Mouse (Mus musculus) hematopoietic multipotent progenitor cell, adult 10-12 weeks (in vitro differentiated cells): ENCODE results near the gene Mdfi. TPM values are rescaled to one million over a fixed set of nuclear protein-coding genes. Genes with fewer than 3 reads are reported as not detected.

Experiments
- polyA plus RNA-seq: library from polyadenylated mRNA; stranded (reverse); fragments of >175 nt; gene quantifications from 2 replicates; pipeline ENCODE4 v1.2.3, GENCODE M21; 2012; ENCODE audit warnings: low replicate concordance

Mdfi gene
- polyA plus RNA-seq = 0.55 and 0.58 TPM in 2 replicates

GRCm38 (mm10) chr17:47834482-47834767 lies at the start of gene Mdfi:
Gene Mdfi (minus strand): TSS chr17:47834691.

Other genes with a start within 250 kb of the Mdfi start
- 13.5 and 15.7 TPM in 2 replicates for gene Bysl, start 223.2 kb downstream of the Mdfi start, polyA plus RNA-seq
- 0.89 and 6.7 TPM in 2 replicates for gene Med20, start 223.1 kb downstream of the Mdfi start, polyA plus RNA-seq
- gene Gm20517, start 223.1 kb downstream of the Mdfi start, polyA plus RNA-seq = 0.72 and 2.5 TPM in 2 replicates
- gene Usp49, start 204.0 kb downstream of the Mdfi start, polyA plus RNA-seq = 8.0 and 8.3 TPM in 2 replicates
- gene Tomm6, start 146.3 kb downstream of the Mdfi start, polyA plus RNA-seq = 71.7 and 103 TPM in 2 replicates
- 4.3 and 9.7 TPM in 2 replicates for gene Frs3, start 145.7 kb downstream of the Mdfi start, polyA plus RNA-seq
- 0.16 and 0.18 TPM in 2 replicates for gene Gm21981, start 140.2 kb downstream of the Mdfi start, polyA plus RNA-seq
- gene Prickle4, start 140.0 kb downstream of the Mdfi start, polyA plus RNA-seq = 0.43 and 1.3 TPM in 2 replicates
- not detected in 2 replicates for gene Pgc, start 107.8 kb downstream of the Mdfi start, polyA plus RNA-seq
- 234 and 426 TPM in 2 replicates for gene Tfeb, start 97.7 kb downstream of the Mdfi start, polyA plus RNA-seq
- gene Foxp4, start 90.0 kb upstream of the Mdfi start, polyA plus RNA-seq = 166 and 417 TPM in 2 replicates
- gene 1700122O11Rik, start 203.6 kb upstream of the Mdfi start, polyA plus RNA-seq = not detected in 2 replicates